Mouse (Mus musculus) frontal cortex, adult 2 months (tissue): ENCODE data around the gene Pacsin1. TPM values are rescaled to one million over a fixed set of nuclear protein-coding genes. Genes with fewer than 3 reads are reported as not detected.

Experiments used
- DNase-seq, 2 experiments: peaks; one replicate each; pipeline ENCODE4 v3.0.0; 2022; ENCODE audit warnings: low spot score in 1 of 2; ENCODE audit errors: extremely low spot score in 1 of 2
- polyA plus RNA-seq: library from polyadenylated mRNA; depleted of rRNA; stranded (reverse); fragments of >200 nt; gene quantifications from 2 replicates; pipeline ENCODE4 v1.2.3, GENCODE M21; 2012

Pacsin1 gene
- polyA plus RNA-seq, 1 experiment, result 270 TPM

GRCm38 (mm10) chr17:27719663-27720062, 64.4 kb downstream of the Pacsin1 start:
- DNase-seq, result no peak

- no peak for DNase-seq
Observed at GRCm38 (mm10) chr17:27720326-27720725, 65.0 kb downstream of the Pacsin1 start.

- no peak for DNase-seq
Observed at GRCm38 (mm10) chr17:27721125-27721664, 65.9 kb downstream of the Pacsin1 start.

GRCm38 (mm10) chr17:27724327-27724726, 69.0 kb downstream of the Pacsin1 start:
- DNase-seq, result no peak

- no peak for DNase-seq
Observed at GRCm38 (mm10) chr17:27725011-27725410, 69.7 kb downstream of the Pacsin1 start.

- no peak for DNase-seq
Observed at GRCm38 (mm10) chr17:27725412-27725811, 70.1 kb downstream of the Pacsin1 start.

GRCm38 (mm10) chr17:27726527-27726926, 71.2 kb downstream of the Pacsin1 start:
- no peak for DNase-seq

- DNase-seq, result no peak
Observed at GRCm38 (mm10) chr17:27728770-27729169, 73.5 kb downstream of the Pacsin1 start, which contains the start of gene Spdef. TSS of gene Spdef (minus strand) at chr17:27728955.

- no peak for DNase-seq
Observed at GRCm38 (mm10) chr17:27732152-27732551, 76.8 kb downstream of the Pacsin1 start.

- no peak for DNase-seq
Observed at GRCm38 (mm10) chr17:27732694-27733093, 77.4 kb downstream of the Pacsin1 start.

- no peak for DNase-seq
Observed at GRCm38 (mm10) chr17:27734344-27735073, 79.2 kb downstream of the Pacsin1 start.

- DNase-seq, result no peak
Observed at GRCm38 (mm10) chr17:27740961-27741360, 85.7 kb downstream of the Pacsin1 start.

- DNase-seq, result no peak
Observed at GRCm38 (mm10) chr17:27746446-27746845, 91.1 kb downstream of the Pacsin1 start.

GRCm38 (mm10) chr17:27748123-27748522, 92.8 kb downstream of the Pacsin1 start:
- DNase-seq, result no peak

GRCm38 (mm10) chr17:27750451-27750942, 95.2 kb downstream of the Pacsin1 start:
- DNase-seq, result no peak

GRCm38 (mm10) chr17:27751314-27752202, 96.2 kb downstream of the Pacsin1 start:
- DNase-seq, result peak in 1 of 2 experiments; percentile 39

GRCm38 (mm10) chr17:27760169-27760568, 104.9 kb downstream of the Pacsin1 start:
- no peak for DNase-seq
